Mouse (Mus musculus) liver, postnatal 0 days (tissue): ENCODE measurements around the gene Fastkd5. TPM values are rescaled to one million over a fixed set of nuclear protein-coding genes. Genes with fewer than 3 reads are reported as not detected.

Experiments used
- ATAC-seq: fragments of 200-750 bp; cut with Nextera tagmentation; 2 replicates; pipeline ENCODE4 v1.8.0; 2017; ENCODE audit warnings: mild to moderate bottlenecking, moderate library complexity
- DNase-seq: peaks from one replicate; pipeline ENCODE4 v3.0.0-alpha.2; 2016
- H3K27ac ChIP-seq: fragments of 300-500 bp; sonication (generic); 2 replicates; pipeline ENCODE4 v1.5.1; 2014; ENCODE audit warnings: antibody characterized with exemption, moderate library complexity, mild to moderate bottlenecking, low read depth
- H3K27me3 ChIP-seq: fragments of 300-500 bp; sonication (generic); 2 replicates; pipeline ENCODE4 v1.6.1; 2014; ENCODE audit warnings: low read length, control low read depth, mixed read lengths; ENCODE audit not compliant: insufficient read depth
- H3K36me3 ChIP-seq: fragments of 300-500 bp; sonication (generic); replicated peaks from 2 replicates; pipeline ENCODE4 v1.6.1; 2014; ENCODE audit warnings: mild to moderate bottlenecking, control low read depth, low read length, moderate library complexity, mixed read lengths; ENCODE audit not compliant: insufficient read depth
- H3K4me1 ChIP-seq: fragments of 300-500 bp; sonication (generic); 2 replicates; pipeline ENCODE4 v1.6.1; 2014; ENCODE audit warnings: antibody characterized with exemption, mild to moderate bottlenecking, control low read depth; ENCODE audit not compliant: insufficient read depth
- H3K4me2 ChIP-seq: fragments of 300-500 bp; sonication (generic); 2 replicates; pipeline ENCODE4 v1.6.1; 2014; ENCODE audit warnings: low read depth, mild to moderate bottlenecking, low read length, moderate library complexity, mixed read lengths
- H3K4me3 ChIP-seq: fragments of 300-500 bp; sonication (generic); 2 replicates; pipeline ENCODE4 v1.5.1; 2014; ENCODE audit warnings: low read depth, low read length
- H3K9ac ChIP-seq: fragments of 300-500 bp; sonication (generic); replicated peaks from 2 replicates; pipeline ENCODE4 v1.6.1; 2014; ENCODE audit warnings: mild to moderate bottlenecking, moderate library complexity
- H3K9me3 ChIP-seq: fragments of 300-500 bp; sonication (generic); 2 replicates; pipeline ENCODE4 v1.6.1; 2016; ENCODE audit warnings: mild to moderate bottlenecking, control low read depth, low read length, mixed read lengths
- CTCF ChIP-seq: sonication (generic); IDR thresholded peaks from 2 replicates; pipeline ENCODE4 v1.5.1; 2016; ENCODE audit warnings: antibody characterized with exemption, low read depth
- EP300 ChIP-seq: IDR thresholded peaks from 2 replicates; pipeline ENCODE4 v1.6.1; 2016; ENCODE audit warnings: antibody characterized with exemption, low read depth, mild to moderate bottlenecking
- WGBS: fragments of 180-500 bp; shearing (Covaris S2); extraction: QIAGEN DNeasy Blood & Tissue Kit; methylation state at CpG from one replicate; pipeline ENCODE4 v1.1.7; 2014; ENCODE audit not compliant: insufficient replicate concordance; 5-methylcytosine and 5-hydroxymethylcytosine counted together
- polyA plus RNA-seq: library from polyadenylated mRNA; unstranded; fragments of >200 nt; fragmentation: Nextera tagmentation; extraction: Ambion mirVana; gene quantifications from 2 replicates; pipeline ENCODE4 v1.2.1, GENCODE M21; 2015

The Fastkd5 gene
- 5.9 and 7.2 TPM in 2 replicates for polyA plus RNA-seq

- Histone ChIP-seq H3K27ac (peak within 1 kb of the TSS; percentile 93), H3K9ac (peak within 1 kb of the TSS; percentile 96), H3K4me1 (peaks cover 13% of the 10 kb centered on the region), H3K4me3 (peak within 1 kb of the TSS; percentile 99), H3K4me2 (peak within 1 kb of the TSS; percentile 97), H3K9me3 (no peaks in the 10 kb centered on the region), H3K27me3 (peaks cover 14% of the 10 kb centered on the region), H3K36me3 (peaks cover 16% of the 10 kb centered on the region)
- under 1% methylated on average over 25 of the region's 25 CpGs for WGBS
- TF ChIP-seq EP300 (peak; percentile 74), CTCF (no peak)
- ATAC-seq, result peak; percentile 89
- peak; percentile 91 for DNase-seq
These were observed at the start of gene Fastkd5, which contains the start of gene Ubox5 for GRCm38 (mm10) chr2:130629839-130630203. Gene Fastkd5 (minus strand): TSS chr2:130630027. Gene Ubox5 (minus strand): TSS chr2:130630038.

- no peaks in the 10 kb centered on the region for H3K27me3 ChIP-seq
- 91% methylated on average over 12 of the region's 12 CpGs for WGBS
- H3K4me2 ChIP-seq, result no peak overlapping the region
- ATAC-seq (no peak), DNase-seq (no peak)
- H3K4me3 ChIP-seq, result no peak overlapping the region
- TF ChIP-seq CTCF, result no peak
- no peak for TF ChIP-seq EP300
- no peak overlapping the region for H3K9ac ChIP-seq
- H3K27ac ChIP-seq, result no peak overlapping the region
- H3K4me1 ChIP-seq, result no peaks in the 10 kb centered on the region
- peaks cover 66% of the 10 kb centered on the region for H3K36me3 ChIP-seq
- H3K9me3 ChIP-seq, result no peaks in the 10 kb centered on the region
These were observed 49.3 kb upstream of the Fastkd5 start for GRCm38 (mm10) chr2:130679154-130679553.

- TF ChIP-seq CTCF, result no peak
- no peak for TF ChIP-seq EP300
- H3K27me3 ChIP-seq, result no peaks in the 10 kb centered on the region
- ATAC-seq, result no peak
- no peak for DNase-seq
- no peaks in the 10 kb centered on the region for H3K9me3 ChIP-seq
- no peak overlapping the region for H3K9ac ChIP-seq
- no peak overlapping the region for H3K4me3 ChIP-seq
- WGBS, result 82% methylated on average over 10 of the region's 10 CpGs
- H3K4me1 ChIP-seq, result no peaks in the 10 kb centered on the region
- no peak overlapping the region for H3K4me2 ChIP-seq
- peaks cover 82% of the 10 kb centered on the region for H3K36me3 ChIP-seq
- no peak overlapping the region for H3K27ac ChIP-seq
These were observed 47.4 kb upstream of the Fastkd5 start for GRCm38 (mm10) chr2:130677211-130677610.

- ATAC-seq (peak; percentile 61), DNase-seq (peak; percentile 87)
- Histone ChIP-seq H3K9me3 (no peaks in the 10 kb centered on the region), H3K4me1 (peaks cover 25% of the 10 kb centered on the region), H3K4me2 (peak within 1 kb of the TSS; percentile 89), H3K9ac (peak within 1 kb of the TSS; percentile 80), H3K27me3 (no peaks in the 10 kb centered on the region), H3K36me3 (peaks cover 12% of the 10 kb centered on the region), H3K27ac (peak within 1 kb of the TSS; percentile 82), H3K4me3 (peak within 1 kb of the TSS; percentile 85)
- TF ChIP-seq CTCF, result peak; percentile 90
- no peak for TF ChIP-seq EP300
- WGBS, result 2% methylated on average over 30 of the region's 31 CpGs
These were observed 37.7 kb upstream of the Fastkd5 start, which contains the start of gene Itpa for GRCm38 (mm10) chr2:130667559-130667958. Gene Itpa (plus strand): TSS chr2:130667610.

GRCm38 (mm10) chr2:130664102-130664701, 34.4 kb upstream of the Fastkd5 start, which contains the start of gene Ddrgk1:
Gene Ddrgk1 (minus strand): TSS chr2:130664659.
- Histone ChIP-seq H3K4me1 (peaks cover 25% of the 10 kb centered on the region), H3K4me2 (peak within 1 kb of the TSS; percentile 86)
- 1% methylated on average over 39 of the region's 40 CpGs for WGBS

GRCm38 (mm10) chr2:130663342-130663741, 33.5 kb upstream of the Fastkd5 start:
- H3K4me1 ChIP-seq, result peaks cover 23% of the 10 kb centered on the region
- WGBS, result 90% methylated on average over 11 of the region's 11 CpGs
- peak overlapping the region; percentile 86 for H3K4me2 ChIP-seq
- H3K27me3 ChIP-seq, result no peaks in the 10 kb centered on the region
- DNase-seq, result no peak
- H3K27ac ChIP-seq, result no peak overlapping the region
- no peaks in the 10 kb centered on the region for H3K9me3 ChIP-seq
- H3K4me3 ChIP-seq, result peak overlapping the region; percentile 57
- no peak for ATAC-seq
- H3K36me3 ChIP-seq, result peaks cover 25% of the 10 kb centered on the region
- H3K9ac ChIP-seq, result peak overlapping the region; percentile 84
- no peak for TF ChIP-seq EP300

More at GRCm38 (mm10) chr2:130664102-130664701, 34.4 kb upstream of the Fastkd5 start, which contains the start of gene Ddrgk1:
- no peaks in the 10 kb centered on the region for H3K9me3 ChIP-seq
- DNase-seq, result peak; percentile 94
- no peaks in the 10 kb centered on the region for H3K27me3 ChIP-seq
- peaks cover 19% of the 10 kb centered on the region for H3K36me3 ChIP-seq
- H3K9ac ChIP-seq, result peak within 1 kb of the TSS; percentile 84
- peak within 1 kb of the TSS; percentile 57 for H3K4me3 ChIP-seq
- TF ChIP-seq CTCF, result peak; percentile 34
- TF ChIP-seq EP300, result no peak
- peak within 1 kb of the TSS; percentile 96 for H3K27ac ChIP-seq
- ATAC-seq, result peak; percentile 94
